Mouse (Mus musculus): ENCODE measurements around the gene Lrig1. TPM values are rescaled to one million over a fixed set of nuclear protein-coding genes. Genes with fewer than 3 reads are reported as not detected.

The Lrig1 gene
- polyA plus RNA-seq, 1 experiment = 22.9 TPM

DNA sequence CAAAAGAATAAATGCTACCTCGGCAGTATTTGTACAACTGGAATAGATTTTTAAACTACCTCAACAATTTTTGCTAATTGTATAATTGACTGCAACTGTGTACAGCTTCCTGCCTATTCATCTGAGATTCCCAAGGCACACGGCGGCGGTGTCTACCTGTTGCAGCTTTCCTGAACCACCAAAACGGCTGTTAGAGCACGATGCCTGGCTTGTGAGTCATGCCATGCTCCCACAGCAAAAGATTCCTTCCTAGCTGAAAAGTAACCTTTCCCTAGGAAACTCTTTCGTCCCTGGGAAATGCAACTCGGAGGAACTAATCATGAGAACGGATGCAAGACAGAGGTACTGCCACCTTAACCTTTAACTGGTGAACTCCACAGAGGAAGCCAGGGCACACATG lies 6.9 kb downstream of the Lrig1 start:
- WGBS = 88% methylated on average over 9 of the region's 9 CpGs
- no peak for TF ChIP-seq POLR2A (IDR thresholded peaks at IDR 0.05; ENCODE audit: borderline replicate concordance, extremely low read depth, low read depth, low read length)
- no peak for TF ChIP-seq CTCF (IDR thresholded peaks at IDR 0.05; ENCODE audit: insufficient read depth, low read length)

GRCm38 (mm10) chr6:94692003-94692402 lies 8.0 kb downstream of the Lrig1 start:
- 91% methylated on average over 2 of the region's 2 CpGs for WGBS
- DNase-seq = no peak
- no peak for TF ChIP-seq POLR2A (IDR thresholded peaks at IDR 0.05; ENCODE audit: borderline replicate concordance, extremely low read depth, low read depth, low read length)
- TF ChIP-seq CTCF (IDR thresholded peaks at IDR 0.05; ENCODE audit: insufficient read depth, low read length) = no peak
- H3K4me1 ChIP-seq (ENCODE audit: control insufficient read depth, insufficient read depth, low read length) = no peaks in the 10 kb centered on the region
- no peak overlapping the region for H3K4me3 ChIP-seq (replicated peaks; ENCODE audit: extremely low read depth, low read depth, low read length)

More for the DNA sequence above, 6.9 kb downstream of the Lrig1 start:
- DNase-seq = no peak
- Histone ChIP-seq H3K4me1 (ENCODE audit: control insufficient read depth, insufficient read depth, low read length) (no peaks in the 10 kb centered on the region), H3K4me3 (replicated peaks; ENCODE audit: extremely low read depth, low read depth, low read length) (no peak overlapping the region)

- WGBS = 21% methylated on average over 7 of the region's 7 CpGs
- Histone ChIP-seq H3K4me3 (replicated peaks; ENCODE audit: extremely low read depth, low read depth, low read length) (no peak overlapping the region), H3K4me1 (ENCODE audit: control insufficient read depth, insufficient read depth, low read length) (no peaks in the 10 kb centered on the region)
- TF ChIP-seq POLR2A (IDR thresholded peaks at IDR 0.05; ENCODE audit: borderline replicate concordance, extremely low read depth, low read depth, low read length) = no peak
- no peak for TF ChIP-seq CTCF (IDR thresholded peaks at IDR 0.05; ENCODE audit: insufficient read depth, low read length)
- DNase-seq = no peak
Observed at GRCm38 (mm10) chr6:94690247-94690646, 9.7 kb downstream of the Lrig1 start.

DNA sequence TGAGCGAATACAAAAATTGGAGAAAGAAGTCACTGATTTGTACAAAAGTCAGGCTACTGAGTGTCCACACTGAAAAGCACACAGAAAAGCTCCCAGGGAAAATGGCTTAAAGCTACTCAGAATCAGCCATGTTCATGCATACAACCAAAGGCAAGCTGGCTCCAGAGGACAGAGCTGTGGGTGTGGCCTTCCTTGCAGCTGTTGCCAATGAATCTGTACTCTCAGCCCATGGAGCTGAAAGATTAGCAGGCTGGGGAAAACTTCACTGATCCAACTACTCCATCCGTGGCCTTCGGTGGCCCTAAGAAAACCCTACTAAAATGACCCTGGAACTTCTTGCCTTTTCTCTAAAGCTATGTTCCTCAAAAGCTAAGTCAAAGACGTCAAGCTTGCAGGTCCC lies 11.2 kb downstream of the Lrig1 start:
- WGBS = 59% methylated on average over 4 of the region's 4 CpGs
- no peak for DNase-seq
- Histone ChIP-seq H3K4me3 (replicated peaks; ENCODE audit: extremely low read depth, low read depth, low read length) (no peak overlapping the region), H3K4me1 (ENCODE audit: control insufficient read depth, insufficient read depth, low read length) (peaks cover 5% of the 10 kb centered on the region)
- TF ChIP-seq POLR2A (IDR thresholded peaks at IDR 0.05; ENCODE audit: borderline replicate concordance, extremely low read depth, low read depth, low read length) = no peak
- TF ChIP-seq CTCF (IDR thresholded peaks at IDR 0.05; ENCODE audit: insufficient read depth, low read length) = no peak

- WGBS = 75% methylated on average over 6 of the region's 6 CpGs
- no peak for TF ChIP-seq CTCF (IDR thresholded peaks at IDR 0.05; ENCODE audit: insufficient read depth, low read length)
- TF ChIP-seq POLR2A (IDR thresholded peaks at IDR 0.05; ENCODE audit: borderline replicate concordance, extremely low read depth, low read depth, low read length) = no peak
- DNase-seq = no peak
- Histone ChIP-seq H3K4me3 (replicated peaks; ENCODE audit: extremely low read depth, low read depth, low read length) (no peak overlapping the region), H3K4me1 (ENCODE audit: control insufficient read depth, insufficient read depth, low read length) (peaks cover 8% of the 10 kb centered on the region)
Observed at GRCm38 (mm10) chr6:94686048-94686447, 13.9 kb downstream of the Lrig1 start.

GRCm38 (mm10) chr6:94685611-94686010 lies 14.3 kb downstream of the Lrig1 start:
- no peak for DNase-seq
- H3K4me1 ChIP-seq (ENCODE audit: control insufficient read depth, insufficient read depth, low read length) = peaks cover 8% of the 10 kb centered on the region
- no peak overlapping the region for H3K4me3 ChIP-seq (replicated peaks; ENCODE audit: extremely low read depth, low read depth, low read length)
- WGBS = 74% methylated on average over 6 of the region's 6 CpGs
- TF ChIP-seq POLR2A (IDR thresholded peaks at IDR 0.05; ENCODE audit: borderline replicate concordance, extremely low read depth, low read depth, low read length) (no peak), CTCF (IDR thresholded peaks at IDR 0.05; ENCODE audit: insufficient read depth, low read length) (no peak)

DNA sequence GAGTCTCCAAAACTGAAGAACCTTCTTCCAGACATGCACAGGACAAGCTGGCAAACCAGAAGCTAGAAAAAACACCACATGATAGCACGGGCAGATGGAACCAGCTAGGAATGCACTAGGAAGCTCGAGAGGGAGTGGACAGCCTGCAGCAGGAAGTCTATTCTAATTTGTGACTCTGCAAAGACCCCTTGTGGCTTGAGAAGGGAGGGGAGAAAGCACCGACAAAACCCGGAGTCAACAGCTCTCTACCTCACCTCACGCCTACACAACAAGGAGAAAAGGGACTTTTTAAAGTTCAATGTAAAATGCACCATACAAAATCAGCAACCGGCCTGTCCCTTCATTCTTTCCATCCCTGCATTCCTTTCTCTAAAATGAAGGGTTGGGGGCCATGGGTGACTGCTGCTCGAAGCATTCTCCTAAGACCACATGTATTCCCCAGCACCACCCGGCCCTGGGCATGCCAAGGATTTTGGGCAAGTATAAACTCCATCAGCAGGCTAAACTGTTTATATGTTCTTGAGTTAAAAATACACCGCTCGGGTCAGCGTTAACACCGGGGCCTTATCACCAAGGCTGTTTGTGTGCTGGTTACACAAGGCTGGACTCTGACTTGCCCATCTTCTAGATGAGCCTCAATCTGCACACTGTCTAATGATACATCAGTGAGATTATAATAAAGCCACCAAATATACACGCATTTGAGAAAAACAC lies 15.0 kb downstream of the Lrig1 start:
- H3K4me3 ChIP-seq (replicated peaks; ENCODE audit: extremely low read depth, low read depth, low read length) = no peak overlapping the region
- TF ChIP-seq POLR2A (IDR thresholded peaks at IDR 0.05; ENCODE audit: borderline replicate concordance, extremely low read depth, low read depth, low read length) (no peak), CTCF (IDR thresholded peaks at IDR 0.05; ENCODE audit: insufficient read depth, low read length) (no peak)
- no peak for DNase-seq
- H3K4me1 ChIP-seq (ENCODE audit: control insufficient read depth, insufficient read depth, low read length) = peaks cover 8% of the 10 kb centered on the region
- WGBS = 32% methylated on average over 13 of the region's 13 CpGs

DNA sequence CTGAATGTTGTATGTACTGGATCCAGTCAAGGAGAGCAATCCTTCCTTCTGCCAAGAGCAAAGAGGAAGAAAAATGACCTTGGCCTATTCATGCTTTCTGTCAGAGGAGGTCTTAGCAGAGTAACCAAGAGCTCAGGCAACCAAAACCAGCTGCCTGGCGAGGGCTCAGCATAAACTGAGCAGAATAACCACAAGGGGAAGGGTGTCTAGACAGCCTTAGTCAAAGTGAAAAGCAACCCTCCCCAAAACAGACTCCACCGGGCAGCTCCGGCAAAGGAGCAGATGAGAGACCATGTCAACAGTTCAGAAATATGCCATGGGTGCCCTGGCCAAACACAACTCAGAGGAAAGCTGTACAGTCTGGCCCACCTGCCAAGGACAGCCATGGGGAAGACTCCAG lies 16.3 kb downstream of the Lrig1 start:
- Histone ChIP-seq H3K4me3 (replicated peaks; ENCODE audit: extremely low read depth, low read depth, low read length) (no peak overlapping the region), H3K4me1 (ENCODE audit: control insufficient read depth, insufficient read depth, low read length) (peaks cover 8% of the 10 kb centered on the region)
- no peak for DNase-seq
- 44% methylated on average over 3 of the region's 3 CpGs for WGBS
- TF ChIP-seq CTCF (IDR thresholded peaks at IDR 0.05; ENCODE audit: insufficient read depth, low read length) = no peak
- no peak for TF ChIP-seq POLR2A (IDR thresholded peaks at IDR 0.05; ENCODE audit: borderline replicate concordance, extremely low read depth, low read depth, low read length)

DNA sequence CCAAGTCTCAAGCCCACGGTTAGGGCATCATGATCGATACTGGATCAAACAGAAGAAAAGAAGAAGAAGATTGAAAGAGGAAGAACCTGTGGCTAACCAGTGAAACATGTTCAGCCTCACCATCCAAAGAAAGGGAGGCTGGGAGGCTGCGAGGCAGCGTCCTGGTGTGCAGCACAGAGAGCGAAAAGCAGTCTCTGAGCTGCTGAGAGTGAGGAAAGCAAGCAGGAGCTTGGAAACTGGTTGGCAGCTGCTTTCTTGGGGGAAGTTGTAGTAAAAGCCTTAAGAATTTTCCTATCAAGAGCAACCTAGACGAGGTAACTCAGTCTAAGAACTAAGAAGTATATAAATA lies 17.7 kb downstream of the Lrig1 start:
- TF ChIP-seq CTCF (IDR thresholded peaks at IDR 0.05; ENCODE audit: insufficient read depth, low read length) = no peak
- no peak for TF ChIP-seq POLR2A (IDR thresholded peaks at IDR 0.05; ENCODE audit: borderline replicate concordance, extremely low read depth, low read depth, low read length)
- WGBS = 64% methylated on average over 6 of the region's 6 CpGs
- DNase-seq = no peak
- peaks cover 9% of the 10 kb centered on the region for H3K4me1 ChIP-seq (ENCODE audit: control insufficient read depth, insufficient read depth, low read length)
- no peak overlapping the region for H3K4me3 ChIP-seq (replicated peaks; ENCODE audit: extremely low read depth, low read depth, low read length)
